Mouse (Mus musculus): Measurements from ENCODE around the gene Casq2.

GRCm38 (mm10) chr3:102135389-102136113 lies 49.3 kb downstream of the Casq2 start:
- TF ChIP-seq GATA1 (IDR thresholded peaks at IDR 0.05; ENCODE audit: low read length): no peak
- no peak for TF ChIP-seq TAL1 (IDR thresholded peaks at IDR 0.05; ENCODE audit: low read length)
